Mouse (Mus musculus): ENCODE results near the gene Smap1.
"Not testable (repeated sequence)": the region's sequence is repeated elsewhere in the genome, so short reads cannot be mapped to it uniquely, and the experiment has no call there.

Gene Smap1

GRCm38 (mm10) chr1:23921711-23922529 is at the start of gene Smap1:
Smap1 (minus strand) TSS chr1:23922317.
- peak; percentile 82 for DNase-seq

GRCm38 (mm10) chr1:23971159-23971558 is 49.0 kb upstream of the Smap1 start:
- not testable (repeated sequence) for DNase-seq

- DNase-seq = no peak
Measured at GRCm38 (mm10) chr1:23968027-23968725, 46.1 kb upstream of the Smap1 start.

- no peak for DNase-seq
Measured at GRCm38 (mm10) chr1:23966226-23966625, 44.1 kb upstream of the Smap1 start.

- DNase-seq = no peak
Measured at GRCm38 (mm10) chr1:23959415-23959732, 37.3 kb upstream of the Smap1 start.

- DNase-seq = peak; percentile 8
Measured at GRCm38 (mm10) chr1:23958668-23959414, 36.7 kb upstream of the Smap1 start.

GRCm38 (mm10) chr1:23958101-23958500 is 36.0 kb upstream of the Smap1 start:
- DNase-seq = no peak

- DNase-seq = no peak
Measured at GRCm38 (mm10) chr1:23955539-23955938, 33.4 kb upstream of the Smap1 start.

GRCm38 (mm10) chr1:23953921-23954320 is 31.8 kb upstream of the Smap1 start:
- no peak for DNase-seq

- no peak for DNase-seq
Measured at GRCm38 (mm10) chr1:23948778-23949699, 26.9 kb upstream of the Smap1 start.

- DNase-seq = no peak
Measured at GRCm38 (mm10) chr1:23948290-23948689, 26.2 kb upstream of the Smap1 start.

- DNase-seq = no peak
Measured at GRCm38 (mm10) chr1:23944076-23944475, 22.0 kb upstream of the Smap1 start.

- no peak for DNase-seq
Measured at GRCm38 (mm10) chr1:23943146-23943940, 21.2 kb upstream of the Smap1 start.

GRCm38 (mm10) chr1:23935408-23935762 is 13.3 kb upstream of the Smap1 start:
- DNase-seq = no peak

GRCm38 (mm10) chr1:23934669-23935407 is 12.7 kb upstream of the Smap1 start:
- no peak for DNase-seq

GRCm38 (mm10) chr1:23929410-23929809 is 7.3 kb upstream of the Smap1 start:
- no peak for DNase-seq

- DNase-seq = no peak
Measured at GRCm38 (mm10) chr1:23928371-23928770, 6.3 kb upstream of the Smap1 start.

- no peak for DNase-seq
Measured at GRCm38 (mm10) chr1:23923779-23924708, 1.9 kb upstream of the Smap1 start.

- no peak for DNase-seq
Measured at GRCm38 (mm10) chr1:23922530-23922884, 390 bp upstream of the Smap1 start.

GRCm38 (mm10) chr1:23920275-23920674 is 1.8 kb downstream of the Smap1 start:
- DNase-seq = peak; percentile 10
